Mouse (Mus musculus): ENCODE measurements around the gene Polh.

Gene Polh

GRCm38 (mm10) chr17:46202421-46203071 lies at the start of gene Polh, which contains the start of gene Xpo5:
Gene Polh, minus strand, starts transcription at chr17:46202645.
Gene Xpo5, plus strand, starts transcription at chr17:46202782.
- DNase-seq (ENCODE audit: low spot score in 2 of 2) = peak; percentile 95 to 98

GRCm38 (mm10) chr17:46251174-46251573 lies 48.7 kb upstream of the Polh start:
- no peak for DNase-seq (ENCODE audit: low spot score in 2 of 2)

DNA sequence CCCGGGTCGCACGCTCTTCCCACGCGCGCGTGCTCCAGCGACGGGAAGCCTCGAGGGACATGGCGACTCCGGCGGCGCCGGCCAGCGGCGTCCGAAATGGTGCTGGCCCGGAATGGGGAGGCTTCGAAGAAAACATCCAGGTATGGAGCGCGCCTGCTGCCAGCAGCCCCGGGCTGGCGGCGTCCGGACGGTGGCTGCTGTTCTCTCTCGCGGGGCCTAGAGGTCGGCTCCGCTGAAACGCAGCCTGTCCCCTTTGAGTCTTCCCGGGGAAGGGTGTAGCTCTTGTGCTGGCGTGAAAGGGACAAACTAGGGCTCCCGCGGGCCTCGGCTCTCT lies 45.7 kb upstream of the Polh start:
- DNase-seq (ENCODE audit: low spot score in 2 of 2) = no peak

GRCm38 (mm10) chr17:46247512-46248188 lies 45.2 kb upstream of the Polh start, which contains the start of the genes Polr1c and Yipf3:
Gene Polr1c, minus strand, starts transcription at chr17:46248054.
Gene Yipf3, plus strand, starts transcription at chr17:46248080.
- peak; percentile 93 to 96 for DNase-seq (ENCODE audit: low spot score in 2 of 2)

- peak in 1 of 2 experiments; percentile 61 for DNase-seq (ENCODE audit: low spot score in 2 of 2)
Measured at GRCm38 (mm10) chr17:46244579-46244978, 42.1 kb upstream of the Polh start.

DNA sequence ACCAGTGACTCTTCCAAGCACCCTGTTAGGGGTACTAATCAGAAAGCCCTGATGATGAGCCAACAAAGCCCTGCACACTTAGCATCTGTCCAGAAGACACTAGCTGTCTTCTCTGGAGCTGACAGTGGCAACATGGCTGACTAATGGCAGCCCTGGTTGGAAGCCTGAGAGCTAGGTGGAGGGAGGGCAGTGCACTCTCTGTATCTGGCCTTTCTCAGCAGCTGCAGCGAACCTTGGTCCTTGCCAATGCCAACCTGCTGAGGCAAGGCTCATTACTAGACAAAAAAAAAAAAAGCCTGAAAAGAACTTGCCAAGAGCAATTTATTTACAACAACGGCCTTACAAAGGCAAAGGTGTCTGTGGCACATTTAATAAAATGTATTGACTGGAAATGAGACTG lies 41.2 kb upstream of the Polh start:
- DNase-seq (ENCODE audit: low spot score in 2 of 2) = no peak

DNA sequence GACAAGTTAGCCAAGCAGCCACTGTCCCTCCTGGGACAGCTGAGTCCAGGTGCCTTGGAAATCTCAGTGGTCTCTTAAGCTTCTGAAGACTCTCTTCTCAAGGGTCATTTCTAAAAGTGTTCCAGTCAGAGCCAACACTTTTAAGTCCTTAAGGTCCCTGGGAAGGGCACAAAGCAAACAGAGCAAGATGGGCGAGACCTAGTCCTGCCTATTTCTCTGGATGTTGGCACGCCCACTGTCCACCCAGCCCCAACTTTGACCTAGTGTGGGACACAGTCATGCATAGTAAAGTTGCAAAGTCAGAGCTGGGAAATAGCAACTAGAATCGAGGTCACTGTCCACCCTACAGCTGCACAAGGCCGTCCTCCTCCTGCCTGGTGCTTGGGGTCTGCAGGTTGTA lies 40.5 kb upstream of the Polh start:
- no peak for DNase-seq (ENCODE audit: low spot score in 2 of 2)

DNA sequence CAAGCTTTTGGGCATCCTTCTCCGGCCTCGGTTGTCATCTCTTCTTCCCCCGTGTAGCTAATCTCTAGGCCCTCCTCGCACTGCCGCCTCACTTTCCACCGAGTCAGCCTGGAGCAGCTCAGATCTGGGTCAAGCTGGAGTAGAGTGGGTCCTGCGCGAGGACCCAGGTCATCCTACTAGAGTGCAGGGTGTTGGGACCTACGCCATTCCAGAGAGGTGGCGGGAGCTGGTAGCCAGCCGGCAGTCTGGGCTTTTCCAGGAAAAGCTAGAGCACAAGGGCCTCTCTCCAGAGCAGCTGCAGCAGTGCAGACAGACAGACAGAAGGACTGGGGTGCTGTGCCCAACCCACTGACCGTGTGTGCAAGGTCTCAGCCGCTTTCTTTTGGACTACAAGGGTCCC lies 39.8 kb upstream of the Polh start:
- no peak for DNase-seq (ENCODE audit: low spot score in 2 of 2)

GRCm38 (mm10) chr17:46241471-46241870 lies 39.0 kb upstream of the Polh start:
- DNase-seq (ENCODE audit: low spot score in 2 of 2) = no peak

DNA sequence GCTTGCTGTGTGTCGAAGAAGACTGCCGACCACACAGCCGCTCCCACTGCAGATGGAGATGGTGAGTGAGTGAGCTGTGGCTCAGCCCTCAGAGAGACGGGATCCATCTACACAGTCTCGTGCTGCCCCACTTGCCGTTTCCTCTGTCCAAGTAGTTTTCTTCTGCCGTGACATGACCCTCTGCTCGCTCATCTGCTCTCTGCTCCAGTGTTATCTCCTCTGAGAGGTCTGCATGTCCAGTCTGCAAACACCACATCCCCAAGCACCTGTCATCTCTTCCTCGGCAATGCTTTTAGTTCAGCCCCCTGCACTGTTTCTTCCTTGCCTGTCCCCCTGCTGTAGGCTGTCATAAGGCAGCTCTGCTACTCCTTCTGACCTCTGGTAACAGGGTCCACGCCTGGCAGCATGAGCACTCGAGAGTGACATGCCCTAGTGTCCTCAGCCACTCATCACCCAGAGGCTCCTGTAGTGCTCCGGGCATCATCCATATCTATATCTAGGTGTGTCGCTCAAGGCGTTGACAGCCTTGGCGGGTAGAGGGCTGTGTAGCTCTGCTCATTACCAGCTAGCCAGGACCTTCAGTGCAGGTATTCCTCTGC lies 37.2 kb upstream of the Polh start:
- DNase-seq (ENCODE audit: low spot score in 2 of 2) = no peak

- DNase-seq (ENCODE audit: low spot score in 2 of 2) = no peak
Measured at GRCm38 (mm10) chr17:46237480-46237879, 35.0 kb upstream of the Polh start.

- DNase-seq (ENCODE audit: low spot score in 2 of 2) = no peak
Measured at GRCm38 (mm10) chr17:46237079-46237478, 34.6 kb upstream of the Polh start.

GRCm38 (mm10) chr17:46236067-46236466 lies 33.6 kb upstream of the Polh start:
- DNase-seq (ENCODE audit: low spot score in 2 of 2) = no peak

GRCm38 (mm10) chr17:46227576-46227975 lies 25.1 kb upstream of the Polh start:
- DNase-seq (ENCODE audit: low spot score in 2 of 2) = no peak

DNA sequence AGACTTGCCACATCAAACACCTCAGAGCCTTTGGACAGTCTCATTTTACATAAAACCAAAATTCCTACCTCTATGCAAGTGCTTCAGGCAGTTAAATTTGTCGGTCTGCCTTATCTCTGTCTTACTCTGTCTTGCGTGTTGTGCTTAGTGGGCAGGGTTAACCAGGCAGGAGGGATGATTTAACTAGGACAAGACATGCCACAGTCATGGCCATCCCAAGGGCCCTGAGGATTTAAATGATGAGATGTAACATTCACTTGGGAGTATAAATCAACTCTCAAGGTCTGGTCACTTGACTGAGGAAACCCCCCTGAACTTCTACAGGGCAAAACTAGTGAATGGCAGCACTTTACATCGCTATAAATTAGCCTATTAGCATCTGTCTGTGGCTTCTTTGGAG lies 19.2 kb upstream of the Polh start:
- no peak for DNase-seq (ENCODE audit: low spot score in 2 of 2)

- DNase-seq (ENCODE audit: low spot score in 2 of 2) = no peak
Measured at GRCm38 (mm10) chr17:46210550-46210949, 8.1 kb upstream of the Polh start.

DNA sequence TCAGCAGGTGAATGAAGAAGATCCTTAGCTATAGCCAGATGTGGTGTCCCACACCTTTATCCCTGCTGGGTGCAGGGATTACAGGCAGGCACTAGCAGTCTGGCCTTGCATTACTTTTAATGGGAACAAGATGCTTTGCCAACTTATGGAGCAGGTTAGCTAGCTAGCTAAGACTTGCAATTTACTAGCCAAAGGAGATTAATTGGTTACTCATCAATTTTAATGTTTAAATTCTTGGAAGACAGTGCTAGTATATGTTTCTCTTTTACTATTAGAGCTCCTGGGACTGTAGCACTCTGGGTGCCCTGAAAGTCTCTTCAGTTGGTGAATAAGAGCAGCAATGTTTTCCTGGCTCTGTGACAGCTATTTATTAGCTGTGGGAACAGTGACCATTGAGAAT lies 4.2 kb upstream of the Polh start:
- no peak for DNase-seq (ENCODE audit: low spot score in 2 of 2)

GRCm38 (mm10) chr17:46203078-46203477 lies 633 bp upstream of the Polh start:
- no peak for DNase-seq (ENCODE audit: low spot score in 2 of 2)

DNA sequence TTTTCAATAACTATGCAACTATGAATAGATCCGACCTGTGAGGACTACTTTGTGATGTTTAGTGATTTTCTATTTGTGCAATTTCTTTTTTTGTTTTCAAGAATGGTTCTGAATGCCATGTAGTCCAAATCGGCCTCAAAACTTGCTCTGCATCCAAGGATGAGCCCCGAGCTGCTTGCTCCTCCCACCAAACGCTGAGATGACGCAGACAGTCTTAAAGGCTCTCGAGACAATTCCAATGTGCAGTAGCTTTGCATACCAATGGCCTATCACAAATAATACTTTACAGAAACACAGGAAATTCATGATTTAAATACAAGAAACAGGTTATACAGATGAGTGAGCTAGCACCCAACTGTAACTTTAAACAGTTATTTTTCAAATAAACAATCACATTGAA lies 1.3 kb downstream of the Polh start:
- peak in 1 of 2 experiments; percentile 29 for DNase-seq (ENCODE audit: low spot score in 2 of 2)

DNA sequence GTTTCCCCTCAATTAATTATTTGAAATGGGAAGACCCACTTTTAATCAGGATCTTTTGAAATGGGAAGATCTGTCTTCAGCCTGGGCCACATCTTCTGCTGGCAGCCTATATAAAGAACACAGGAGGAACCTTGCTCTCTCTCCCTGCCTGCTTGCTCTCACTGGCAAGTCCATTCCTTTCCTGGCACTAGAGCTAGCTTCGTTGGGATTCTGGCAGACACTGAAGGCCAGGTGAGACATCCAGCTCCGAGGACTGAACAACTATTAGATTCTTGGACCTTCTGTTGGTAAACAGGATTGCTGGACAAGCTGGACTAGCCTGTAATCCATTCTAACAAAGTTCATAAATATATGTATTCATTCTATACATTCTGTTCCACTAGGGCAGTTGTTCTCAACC lies 13.6 kb downstream of the Polh start:
- no peak for DNase-seq (ENCODE audit: low spot score in 2 of 2)

DNA sequence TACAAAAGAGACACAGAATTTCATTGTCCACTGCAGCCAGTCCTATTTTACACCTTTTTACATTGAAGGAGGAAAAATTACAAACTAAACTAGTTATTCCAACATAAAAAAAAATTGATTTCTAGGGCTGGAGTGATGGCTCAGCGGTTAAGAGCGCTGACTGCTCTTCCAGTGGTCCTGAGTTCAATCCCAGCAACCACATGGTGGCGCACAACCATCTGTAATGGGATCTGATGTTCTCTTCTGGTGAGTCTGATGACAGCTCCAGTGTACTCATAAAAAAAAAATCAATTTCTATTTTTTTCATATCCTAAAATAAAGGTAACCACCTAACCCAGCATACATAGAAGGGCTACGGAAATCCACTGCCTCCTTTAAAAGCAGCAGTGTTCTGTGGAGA lies 20.2 kb downstream of the Polh start:
- peak in 1 of 2 experiments; percentile 18 for DNase-seq (ENCODE audit: low spot score in 2 of 2)

- peak; percentile 37 to 64 for DNase-seq (ENCODE audit: low spot score in 2 of 2)
Measured at GRCm38 (mm10) chr17:46170538-46170937, 31.9 kb downstream of the Polh start.

DNA sequence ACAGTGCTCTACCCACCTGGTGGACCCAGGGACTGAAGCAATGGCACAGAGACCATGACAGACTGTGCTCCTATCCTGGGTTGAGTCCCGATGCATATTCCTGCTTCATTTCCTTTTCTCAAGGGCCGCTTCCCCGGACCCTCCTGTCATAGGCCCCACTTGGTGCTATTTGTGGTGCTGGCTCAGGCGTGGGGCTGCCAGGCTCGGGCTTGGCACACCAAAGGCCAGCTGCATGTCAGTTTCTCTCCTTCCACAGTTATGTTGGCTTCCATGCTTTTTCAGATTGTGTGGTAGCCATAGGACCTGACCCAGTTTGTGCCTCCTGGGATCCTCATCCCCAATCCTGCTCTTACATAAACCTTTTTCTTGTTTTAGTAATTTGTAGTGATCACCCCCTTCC lies 33.7 kb downstream of the Polh start:
- peak in 1 of 2 experiments; percentile 60 for DNase-seq (ENCODE audit: low spot score in 2 of 2)
